Comparison of ENCODE assay signal across 18 mouse cellular contexts in the genomic region with DNA sequence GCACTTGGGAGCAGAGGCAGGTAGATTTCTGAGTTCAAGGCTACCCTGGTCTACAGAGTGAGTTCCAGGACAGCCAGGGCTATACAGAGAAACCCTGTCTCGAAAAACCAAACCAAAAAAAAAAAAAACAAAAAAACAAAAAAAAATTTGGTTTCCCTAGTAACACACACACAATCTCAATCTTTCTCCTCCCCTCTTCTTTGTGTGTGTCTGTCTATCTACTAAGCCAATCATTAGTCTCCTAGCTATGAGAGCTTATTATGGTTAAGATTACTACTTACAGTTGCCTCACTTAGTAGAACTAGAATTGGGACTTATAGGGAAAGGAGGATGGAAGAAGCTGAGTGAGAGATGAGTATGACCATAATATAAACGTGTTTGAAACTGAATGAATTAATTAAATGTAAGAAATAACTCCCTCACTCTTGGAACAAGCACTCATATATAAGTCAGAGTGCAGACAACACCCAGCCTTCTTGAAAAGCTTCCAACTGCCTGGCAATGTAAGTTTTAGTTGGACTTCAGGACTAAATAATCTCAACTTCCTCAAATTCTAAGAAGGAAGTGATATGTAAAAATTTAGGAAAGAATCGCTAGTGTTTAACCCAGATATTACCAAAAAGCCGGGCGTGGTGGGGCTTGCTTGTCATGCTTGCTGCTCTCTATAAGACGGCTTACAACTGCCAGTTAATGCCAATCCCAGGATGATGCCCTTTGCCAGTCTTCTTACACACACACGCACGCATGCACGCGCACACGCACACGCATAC. TPM values are rescaled to one million over a fixed set of nuclear protein-coding genes. Genes with fewer than 3 reads are reported as not detected.
DNase-seq lines count a peak whose midpoint lies in the region; ATAC-seq and TF ChIP-seq lines count a peak whose summit lies in the region.
"Had no signal": no experiment of that assay in that cellular context is flagged by ENCODE, and none has a peak within 500 bp of the region (broad histone marks: within the 10 kb centered on the region; RNA-seq: fewer than 3 reads in every experiment).

No protein-coding gene starts in this region.

- ATAC-seq in hematopoietic stem cell, adult 5-6 weeks (replicated peaks in 1 of 2; ENCODE audit: insufficient read depth in 1 of 2, low FRiP score in 2 of 2, low TSS enrichment in 1 of 2, low read depth in 1 of 2, poor library complexity in 2 of 2, severe bottlenecking in 2 of 2) = peak; percentile 27 to 47
- no peak for ATAC-seq in liver, postnatal 0 days
- ATAC-seq in midbrain, embryonic 15.5 days (replicated peaks) = no peak

- H3K4me3 ChIP-seq in liver, postnatal 0 days (ENCODE audit: low read depth, low read length) = no peak overlapping the region
- no peak overlapping the region for H3K4me3 ChIP-seq in midbrain, embryonic 15.5 days
- H3K4me3 ChIP-seq: forebrain, embryonic 12.5 days; hindbrain, embryonic 10.5 days; left cerebral cortex, adult 2 months had no signal

- peak; percentile 22; the same call in 1 of the 2 replicates for TF ChIP-seq EP300 in liver, postnatal 0 days (IDR thresholded peaks at IDR 0.05; ENCODE audit: low read depth)

- WGBS in liver, postnatal 0 days (ENCODE audit: insufficient replicate concordance) = 58% methylated on average over 12 of the region's 12 CpGs
- 92% methylated on average over 12 of the region's 12 CpGs for WGBS in midbrain, embryonic 15.5 days

- H3K4me1 ChIP-seq in liver, postnatal 0 days (ENCODE audit: insufficient read depth) = peaks cover 47% of the 10 kb centered on the region
- H3K4me1 ChIP-seq in midbrain, embryonic 15.5 days = no peaks in the 10 kb centered on the region
- H3K4me1 ChIP-seq: forebrain, embryonic 12.5 days; hindbrain, embryonic 10.5 days had no signal

- peak overlapping the region; percentile 36; the same call in 1 of the 2 replicates for H3K4me2 ChIP-seq in liver, postnatal 0 days (ENCODE audit: low read depth, low read length)
- H3K4me2 ChIP-seq in midbrain, embryonic 15.5 days = no peak overlapping the region
- H3K4me2 ChIP-seq: forebrain, embryonic 12.5 days; lung, embryonic 14.5 days; midbrain, embryonic 11.5 days had no signal

- peak overlapping the region; percentile 84; the same call in 1 of the 2 replicates for H3K27ac ChIP-seq in liver, postnatal 0 days (ENCODE audit: low read depth)
- no peak overlapping the region for H3K27ac ChIP-seq in midbrain, embryonic 15.5 days
- H3K27ac ChIP-seq: forebrain, embryonic 12.5 days; hindbrain, embryonic 10.5 days; left cerebral cortex, adult 2 months had no signal

- H3K9ac ChIP-seq in liver, postnatal 0 days (replicated peaks) = no peak overlapping the region
- no peak overlapping the region for H3K9ac ChIP-seq in midbrain, embryonic 15.5 days
- H3K9ac ChIP-seq: forebrain, embryonic 12.5 days; lung, embryonic 14.5 days had no signal

- H3K27me3 ChIP-seq in liver, postnatal 0 days (ENCODE audit: insufficient read depth, low read length) = no peaks in the 10 kb centered on the region
- no peaks in the 10 kb centered on the region for H3K27me3 ChIP-seq in midbrain, embryonic 15.5 days (replicated peaks)
- H3K27me3 ChIP-seq: forebrain, embryonic 12.5 days had no signal

- TF ChIP-seq CTCF in liver, postnatal 0 days (IDR thresholded peaks at IDR 0.05; ENCODE audit: low read depth) = no peak

- no peaks in the 10 kb centered on the region for H3K9me3 ChIP-seq in liver, postnatal 0 days (ENCODE audit: low read length)
- no peaks in the 10 kb centered on the region for H3K9me3 ChIP-seq in midbrain, embryonic 15.5 days
- H3K9me3 ChIP-seq: forebrain, embryonic 12.5 days; hindbrain, embryonic 10.5 days had no signal

- peaks cover 12% of the 10 kb centered on the region; the same call in 1 of the 2 replicates for H3K36me3 ChIP-seq in liver, postnatal 0 days (replicated peaks; ENCODE audit: insufficient read depth, low read length)
- H3K36me3 ChIP-seq in midbrain, embryonic 15.5 days (replicated peaks) = no peaks in the 10 kb centered on the region

- peak; percentile 30 for DNase-seq in lung, postnatal 36 days
- no peak for DNase-seq in lung, postnatal 10 days
- no peak for DNase-seq in liver, postnatal 0 days
- DNase-seq in layer of hippocampus, postnatal 10 days (ENCODE audit: low spot score in 2 of 2) = no peak
- no peak for DNase-seq in kidney, postnatal 36 days
- DNase-seq: adrenal gland, postnatal 36 days; B cell, adult 2 months; cerebellum, adult 9-11 months; kidney, adult 8-10 months; kidney, postnatal 25 days; lung, embryonic 14.5 days; thymus, postnatal 36 days had no signal

RNA-seq across cellular contexts. Expression of a gene that starts 13.5 kb away (rescaled TPM):
- 101 and 110 TPM in 2 replicates for total RNA-seq in hematopoietic stem cell, adult 5-6 weeks (2017)
- polyA plus RNA-seq in liver, postnatal 0 days (2015; fragmentation: Nextera tagmentation; extraction: Ambion mirVana) = 37.1 and 39.0 TPM in 2 replicates
- 100 to 1,000 TPM; 108 to 114 TPM for total RNA-seq in layer of hippocampus, postnatal 10 days (2021)
- polyA plus RNA-seq in midbrain, embryonic 15.5 days (2015; fragmentation: Nextera tagmentation; extraction: Ambion mirVana) = 112 and 123 TPM in 2 replicates

RNA-seq across cellular contexts. Expression of a gene that starts 30.2 kb away (rescaled TPM):
- total RNA-seq in hematopoietic stem cell, adult 5-6 weeks (2017) = 812 and 949 TPM in 2 replicates
- 384 and 424 TPM in 2 replicates for polyA plus RNA-seq in liver, postnatal 0 days (2015; fragmentation: Nextera tagmentation; extraction: Ambion mirVana)
- total RNA-seq in layer of hippocampus, postnatal 10 days (2021) = 100 to 1,000 TPM; 219 to 226 TPM
- polyA plus RNA-seq in midbrain, embryonic 15.5 days (2015; fragmentation: Nextera tagmentation; extraction: Ambion mirVana) = 418 and 429 TPM in 2 replicates

RNA-seq across cellular contexts. Expression of a gene that starts 58.1 kb away (rescaled TPM):
- total RNA-seq in hematopoietic stem cell, adult 5-6 weeks (2017) = 34.9 and 66.2 TPM in 2 replicates
- 17.0 and 20.4 TPM in 2 replicates for polyA plus RNA-seq in liver, postnatal 0 days (2015; fragmentation: Nextera tagmentation; extraction: Ambion mirVana)
- total RNA-seq in layer of hippocampus, postnatal 10 days (2021) = 10 to 100 TPM; 23.8 to 26.1 TPM
- polyA plus RNA-seq in midbrain, embryonic 15.5 days (2015; fragmentation: Nextera tagmentation; extraction: Ambion mirVana) = 23.2 and 24.5 TPM in 2 replicates

Comparison
In these comparisons a context has a peak if more than half of its experiments do, and no peak if none do; other contexts are left out.
1. ATAC-seq: peak in hematopoietic stem cell, adult 5-6 weeks (2 of 2); none in liver, postnatal 0 days (single experiment) and midbrain, embryonic 15.5 days (single experiment).